Mouse (Mus musculus) testis, adult 2 months (tissue): ENCODE measurements around the gene Iqcc.

Source experiments
- CTCF ChIP-seq: fragments of 200-500 bp; IDR thresholded peaks from 2 replicates; pipeline ENCODE4 v1.5.1; 2012; ENCODE audit warnings: low read depth, mild to moderate bottlenecking, inconsistent platforms, low read length, moderate library complexity; ENCODE audit not compliant: control insufficient read depth, insufficient read depth, insufficient replicate concordance
- POLR2A ChIP-seq: fragments of 200-500 bp; IDR thresholded peaks from 2 replicates; pipeline ENCODE4 v1.6.1; 2012; ENCODE audit warnings: low read depth, mild to moderate bottlenecking, inconsistent platforms, low read length, moderate library complexity; ENCODE audit not compliant: control insufficient read depth

- no peak for TF ChIP-seq POLR2A
- no peak for TF ChIP-seq CTCF
Observed at GRCm38 (mm10) chr4:129614093-129614492, 4.8 kb downstream of the Iqcc start, which contains the start of gene Dcdc2b.
